Mouse (Mus musculus) embryonic facial prominence, embryonic 10.5 days (tissue): ENCODE results near the gene Apba2. TPM values are rescaled to one million over a fixed set of nuclear protein-coding genes. Genes with fewer than 3 reads are reported as not detected.

Experiments used
- DNase-seq: peaks from one replicate; pipeline ENCODE4 v3.0.0-alpha.2; 2017; ENCODE audit warnings: low spot score
- H3K27ac ChIP-seq: fragments of 300-500 bp; sonication (generic); replicated peaks from 2 replicates; pipeline ENCODE4 v1.5.1; 2016; ENCODE audit warnings: mild to moderate bottlenecking
- H3K27me3 ChIP-seq: fragments of 300-500 bp; sonication (generic); replicated peaks from 2 replicates; pipeline ENCODE4 v1.6.1; 2016; ENCODE audit warnings: low read depth, mild to moderate bottlenecking; ENCODE audit not compliant: poor library complexity, severe bottlenecking
- H3K36me3 ChIP-seq: fragments of 300-500 bp; sonication (generic); replicated peaks from 2 replicates; pipeline ENCODE4 v1.6.1; 2016; ENCODE audit warnings: mild to moderate bottlenecking, moderate library complexity
- H3K4me1 ChIP-seq: fragments of 300-500 bp; sonication (generic); 2 replicates; pipeline ENCODE4 v1.6.1; 2016
- H3K4me3 ChIP-seq: fragments of 300-500 bp; sonication (generic); 2 replicates; pipeline ENCODE4 v1.5.1; 2016; ENCODE audit warnings: mild to moderate bottlenecking, moderate library complexity
- H3K9me3 ChIP-seq: fragments of 300-500 bp; sonication (generic); 2 replicates; pipeline ENCODE4 v1.6.1; 2016; ENCODE audit warnings: mild to moderate bottlenecking
- WGBS: fragments of 180-500 bp; shearing (Covaris S2); methylation state at CpG from one replicate; pipeline ENCODE4 v1.1.7; 2016; 5-methylcytosine and 5-hydroxymethylcytosine counted together
- polyA plus RNA-seq: library from polyadenylated mRNA; unstranded; fragments of >200 nt; fragmentation: Nextera tagmentation; extraction: Ambion mirVana; gene quantifications from 2 replicates; pipeline ENCODE4 v1.2.1, GENCODE M21; 2016

Gene Apba2
- polyA plus RNA-seq, 1 experiment from 2014 or later = 20.7 TPM

- WGBS = 84% methylated on average over 2 of the region's 2 CpGs
- no peak overlapping the region for H3K27ac ChIP-seq
- H3K36me3 ChIP-seq = no peaks in the 10 kb centered on the region
- H3K27me3 ChIP-seq = peaks cover 1% of the 10 kb centered on the region
- H3K9me3 ChIP-seq = no peaks in the 10 kb centered on the region
- DNase-seq = no peak
- peaks cover 2% of the 10 kb centered on the region for H3K4me1 ChIP-seq
- H3K4me3 ChIP-seq = no peak overlapping the region
Observed at GRCm38 (mm10) chr7:64509911-64510310, 8.4 kb downstream of the Apba2 start.

GRCm38 (mm10) chr7:64510526-64511210 lies 9.2 kb downstream of the Apba2 start:
- WGBS = 80% methylated on average over 8 of the region's 8 CpGs

GRCm38 (mm10) chr7:64513621-64514020 lies 12.1 kb downstream of the Apba2 start:
- 94% methylated on average over 3 of the region's 3 CpGs for whole genome bisulfite sequencing
- no peak for DNase-seq
- H3K36me3 ChIP-seq = no peaks in the 10 kb centered on the region
- no peak overlapping the region for H3K27ac ChIP-seq
- H3K4me3 ChIP-seq = no peak overlapping the region
- no peaks in the 10 kb centered on the region for H3K27me3 ChIP-seq
- no peaks in the 10 kb centered on the region for H3K4me1 ChIP-seq
- no peaks in the 10 kb centered on the region for H3K9me3 ChIP-seq

More at GRCm38 (mm10) chr7:64510526-64511210, 9.2 kb downstream of the Apba2 start:
- H3K9me3 ChIP-seq = no peaks in the 10 kb centered on the region
- H3K4me3 ChIP-seq = no peak overlapping the region
- H3K27me3 ChIP-seq = no peaks in the 10 kb centered on the region
- H3K27ac ChIP-seq = no peak overlapping the region
- no peaks in the 10 kb centered on the region for H3K4me1 ChIP-seq
- DNase-seq = no peak
- H3K36me3 ChIP-seq = no peaks in the 10 kb centered on the region

DNA sequence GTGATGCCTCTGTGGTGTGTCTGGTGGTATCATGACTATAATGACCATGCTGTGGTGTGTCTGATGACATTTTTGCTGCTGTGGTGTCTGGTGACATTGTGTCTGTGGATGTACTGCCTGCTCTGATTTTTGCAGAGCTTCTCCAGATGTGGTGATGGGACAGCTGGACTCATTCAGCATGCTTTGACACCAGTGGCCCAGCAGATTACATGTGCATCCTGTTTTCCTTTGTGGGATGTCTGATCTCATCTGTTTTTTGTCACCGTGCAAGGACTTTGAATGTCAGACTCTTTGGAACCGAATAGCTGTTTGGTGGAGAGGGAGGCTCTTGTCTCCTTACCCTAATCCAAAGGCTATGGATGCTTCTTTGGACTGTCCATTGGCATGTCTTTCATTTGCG lies 13.8 kb downstream of the Apba2 start:
- no peaks in the 10 kb centered on the region for H3K27me3 ChIP-seq
- WGBS = 86% methylated on average over 3 of the region's 3 CpGs
- H3K36me3 ChIP-seq = no peaks in the 10 kb centered on the region
- H3K27ac ChIP-seq = no peak overlapping the region
- no peak for DNase-seq
- H3K9me3 ChIP-seq = no peaks in the 10 kb centered on the region
- no peak overlapping the region for H3K4me3 ChIP-seq
- H3K4me1 ChIP-seq = no peaks in the 10 kb centered on the region

DNA sequence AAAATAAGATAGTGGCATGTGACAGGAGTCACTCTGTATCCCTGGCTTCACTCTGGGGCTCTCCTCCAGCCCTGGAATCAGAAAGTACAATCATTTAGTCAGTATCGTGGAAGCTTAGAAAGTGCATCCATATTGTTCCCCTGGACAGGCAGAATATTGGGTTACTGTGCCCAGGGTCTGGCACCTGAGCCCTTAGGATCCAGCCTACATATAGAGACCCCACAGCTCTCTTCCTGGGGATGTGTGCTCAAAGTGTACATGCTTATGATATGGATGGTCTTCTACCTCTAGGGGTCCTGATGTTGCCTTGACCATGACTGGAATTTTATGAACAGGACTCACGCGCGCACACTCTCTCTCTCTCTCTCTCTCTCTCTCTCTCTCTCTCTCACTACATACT lies 14.4 kb downstream of the Apba2 start:
- Histone ChIP-seq H3K4me3 (no peak overlapping the region), H3K4me1 (no peaks in the 10 kb centered on the region), H3K27me3 (no peaks in the 10 kb centered on the region), H3K27ac (no peak overlapping the region), H3K9me3 (no peaks in the 10 kb centered on the region), H3K36me3 (no peaks in the 10 kb centered on the region)
- no peak for DNase-seq
- 96% methylated on average over 4 of the region's 4 CpGs for WGBS

DNA sequence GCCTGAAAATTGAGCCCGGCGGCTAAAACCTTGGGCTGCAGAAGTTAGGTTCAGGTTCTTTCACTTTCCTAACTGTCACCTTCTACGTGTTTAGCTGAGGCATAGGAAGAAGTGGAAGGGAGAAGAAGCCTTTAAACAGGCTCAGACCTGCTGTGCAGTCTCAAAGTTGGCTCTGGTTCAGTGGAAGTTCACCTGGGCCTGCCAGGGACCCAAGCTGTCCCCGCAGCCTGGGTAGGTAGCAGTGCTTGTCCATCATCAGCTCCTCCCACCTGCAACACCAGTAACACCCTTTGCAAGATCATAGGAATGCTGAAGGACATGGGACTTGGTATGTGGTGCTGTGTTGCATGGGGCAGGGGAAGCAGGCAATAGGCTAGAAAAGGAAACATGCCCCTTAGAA lies 17.6 kb downstream of the Apba2 start:
- 90% methylated on average over 4 of the region's 4 CpGs for WGBS
- Histone ChIP-seq H3K27ac (no peak overlapping the region), H3K9me3 (no peaks in the 10 kb centered on the region), H3K36me3 (no peaks in the 10 kb centered on the region), H3K4me3 (no peak overlapping the region), H3K27me3 (no peaks in the 10 kb centered on the region), H3K4me1 (no peaks in the 10 kb centered on the region)
- DNase-seq = no peak

DNA sequence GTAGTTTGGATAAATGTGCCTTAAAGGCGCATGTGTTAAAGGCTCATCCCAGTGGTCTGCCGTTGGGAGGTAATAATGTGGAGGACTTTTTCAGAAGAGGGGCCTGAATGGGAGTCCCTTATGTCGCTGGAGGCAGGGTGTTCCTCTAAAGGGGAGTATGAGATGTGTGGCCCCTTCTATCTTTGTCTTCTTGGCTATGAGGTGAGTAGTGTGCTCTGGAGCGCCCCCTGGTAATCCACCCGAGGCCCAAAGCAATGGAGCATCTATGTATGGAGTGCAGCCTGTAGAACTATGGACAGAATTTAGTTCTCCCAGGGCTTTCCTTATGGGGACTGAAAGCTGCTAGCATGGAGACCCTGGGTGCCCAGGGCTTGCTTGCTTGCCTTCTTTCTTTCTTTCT lies 18.0 kb downstream of the Apba2 start:
- no peaks in the 10 kb centered on the region for H3K4me1 ChIP-seq
- WGBS = 68% methylated on average over 5 of the region's 5 CpGs
- H3K4me3 ChIP-seq = no peak overlapping the region
- H3K27me3 ChIP-seq = no peaks in the 10 kb centered on the region
- H3K27ac ChIP-seq = no peak overlapping the region
- H3K36me3 ChIP-seq = no peaks in the 10 kb centered on the region
- no peak for DNase-seq
- no peaks in the 10 kb centered on the region for H3K9me3 ChIP-seq

GRCm38 (mm10) chr7:64521695-64522408 lies 20.3 kb downstream of the Apba2 start:
- no peak for DNase-seq
- 73% methylated on average over 5 of the region's 5 CpGs for WGBS
- Histone ChIP-seq H3K27ac (no peak overlapping the region), H3K27me3 (no peaks in the 10 kb centered on the region), H3K4me3 (no peak overlapping the region), H3K4me1 (no peaks in the 10 kb centered on the region), H3K36me3 (no peaks in the 10 kb centered on the region), H3K9me3 (no peaks in the 10 kb centered on the region)

GRCm38 (mm10) chr7:64522409-64522730 lies 20.9 kb downstream of the Apba2 start:
- no peaks in the 10 kb centered on the region for H3K4me1 ChIP-seq
- H3K4me3 ChIP-seq = no peak overlapping the region
- H3K9me3 ChIP-seq = no peaks in the 10 kb centered on the region
- H3K36me3 ChIP-seq = no peaks in the 10 kb centered on the region
- 47% methylated on average over 1 of the region's 1 CpGs for WGBS
- H3K27ac ChIP-seq = no peak overlapping the region
- DNase-seq = no peak
- H3K27me3 ChIP-seq = no peaks in the 10 kb centered on the region

DNA sequence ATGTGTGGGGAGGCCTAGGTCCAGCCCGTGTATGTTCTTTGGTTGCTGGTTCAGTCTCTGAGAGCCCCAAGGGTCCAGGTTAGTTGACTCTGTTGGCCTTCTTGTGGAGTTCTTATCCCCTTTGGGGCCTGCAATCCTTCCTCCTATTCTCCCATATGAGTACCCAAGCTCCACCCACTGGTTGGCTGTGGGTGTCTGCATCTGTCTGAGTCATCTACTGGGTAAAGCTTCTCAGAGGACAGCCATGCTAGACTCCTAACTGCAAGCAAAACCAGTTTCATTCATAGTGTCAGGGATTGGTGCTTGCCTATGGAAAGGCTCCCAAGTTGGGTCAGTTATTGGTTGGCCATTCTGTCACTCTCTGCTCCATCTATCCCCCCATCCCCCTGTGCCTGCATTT lies 29.8 kb downstream of the Apba2 start:
- Histone ChIP-seq H3K36me3 (peaks cover 8% of the 10 kb centered on the region; the same call in 1 of the 2 replicates), H3K4me1 (no peaks in the 10 kb centered on the region), H3K27me3 (no peaks in the 10 kb centered on the region), H3K4me3 (no peak overlapping the region), H3K9me3 (peaks cover 6% of the 10 kb centered on the region; the same call in 1 of the 2 replicates), H3K27ac (no peak overlapping the region)
- WGBS = 92% methylated on average over 1 of the region's 1 CpGs
- no peak for DNase-seq

GRCm38 (mm10) chr7:64533374-64533773 lies 31.9 kb downstream of the Apba2 start:
- no peak overlapping the region for H3K27ac ChIP-seq
- WGBS = 62% methylated on average over 6 of the region's 6 CpGs
- no peak for DNase-seq
- H3K4me3 ChIP-seq = no peak overlapping the region
- H3K36me3 ChIP-seq = peaks cover 8% of the 10 kb centered on the region; the same call in 1 of the 2 replicates
- no peaks in the 10 kb centered on the region for H3K4me1 ChIP-seq
- peaks cover 6% of the 10 kb centered on the region; the same call in 1 of the 2 replicates for H3K9me3 ChIP-seq
- no peaks in the 10 kb centered on the region for H3K27me3 ChIP-seq

DNA sequence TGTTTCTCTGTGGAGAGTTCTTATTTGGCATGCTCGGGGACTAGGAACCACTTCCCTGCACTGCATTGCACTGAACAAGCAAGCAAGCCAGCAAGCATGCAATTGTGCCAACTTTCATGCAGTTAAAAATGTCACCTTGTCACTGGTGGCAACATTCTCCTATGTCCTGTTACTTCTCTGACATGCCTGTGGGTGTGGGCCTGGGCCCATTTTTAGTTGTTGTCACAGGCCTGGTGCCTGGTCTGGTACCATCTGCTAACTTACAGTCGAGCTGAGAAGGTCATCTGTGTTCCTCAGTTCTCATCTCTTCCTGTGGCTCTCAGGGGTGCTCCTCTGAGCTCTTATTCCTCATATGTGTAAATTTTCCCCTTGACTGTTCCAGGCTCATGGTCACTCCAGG lies 33.8 kb downstream of the Apba2 start:
- no peaks in the 10 kb centered on the region for H3K4me1 ChIP-seq
- no peaks in the 10 kb centered on the region for H3K27me3 ChIP-seq
- H3K27ac ChIP-seq = no peak overlapping the region
- H3K36me3 ChIP-seq = no peaks in the 10 kb centered on the region
- H3K4me3 ChIP-seq = no peak overlapping the region
- 86% methylated on average over 2 of the region's 2 CpGs for WGBS
- H3K9me3 ChIP-seq = no peaks in the 10 kb centered on the region
- no peak for DNase-seq

GRCm38 (mm10) chr7:64539450-64540148 lies 38.1 kb downstream of the Apba2 start:
- no peaks in the 10 kb centered on the region for H3K9me3 ChIP-seq
- H3K4me1 ChIP-seq = no peaks in the 10 kb centered on the region
- no peak for DNase-seq
- H3K27ac ChIP-seq = no peak overlapping the region
- no peaks in the 10 kb centered on the region for H3K27me3 ChIP-seq
- H3K36me3 ChIP-seq = no peaks in the 10 kb centered on the region
- H3K4me3 ChIP-seq = no peak overlapping the region
- WGBS = 63% methylated on average over 10 of the region's 10 CpGs
